Mouse (Mus musculus): ENCODE measurements around the gene Cd160. TPM values are rescaled to one million over a fixed set of nuclear protein-coding genes. Genes with fewer than 3 reads are reported as not detected.
A peak's percentile ranks its signal among the peaks of the same experiment; 100 is the strongest.

Gene Cd160
- polyA plus RNA-seq, 1 experiment = not detected

DNA sequence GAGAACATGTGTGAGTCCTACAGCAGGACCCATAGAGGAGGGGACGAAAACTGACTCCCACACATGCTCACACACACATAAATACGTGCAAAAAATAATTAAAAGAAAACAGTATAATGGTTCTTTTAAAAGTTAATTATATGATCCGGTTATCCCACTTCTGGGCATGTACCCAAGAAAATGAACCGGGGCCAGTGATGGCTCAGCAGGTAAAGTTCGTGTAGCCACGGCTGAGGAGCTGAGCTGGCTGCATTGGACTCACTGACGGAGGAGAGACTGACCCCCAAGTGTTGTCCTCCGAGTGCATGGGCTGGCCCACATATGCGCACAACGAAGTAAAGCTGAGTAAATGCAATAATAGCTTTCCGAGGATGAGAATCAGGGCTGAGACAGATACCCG lies 4.5 kb downstream of the Cd160 start:
- 84% methylated on average over 12 of the region's 12 CpGs for WGBS
- H3K4me3 ChIP-seq (replicated peaks; ENCODE audit: control insufficient read depth, low read depth, low read length) = no peak overlapping the region
- no peaks in the 10 kb centered on the region; the same call in 1 of the 2 replicates for H3K4me1 ChIP-seq (ENCODE audit: control insufficient read depth, insufficient read depth, low read length)
- TF ChIP-seq POLR2A (IDR thresholded peaks at IDR 0.05; ENCODE audit: borderline replicate concordance, control insufficient read depth, low read depth, low read length) (no peak), CTCF (IDR thresholded peaks at IDR 0.05; ENCODE audit: control insufficient read depth, insufficient read depth, low read length) (peak; percentile 2; the same call in 1 of the 2 replicates)
- H3K27ac ChIP-seq (ENCODE audit: control insufficient read depth, insufficient read depth, low read depth, low read length, poor library complexity) = no peak overlapping the region

DNA sequence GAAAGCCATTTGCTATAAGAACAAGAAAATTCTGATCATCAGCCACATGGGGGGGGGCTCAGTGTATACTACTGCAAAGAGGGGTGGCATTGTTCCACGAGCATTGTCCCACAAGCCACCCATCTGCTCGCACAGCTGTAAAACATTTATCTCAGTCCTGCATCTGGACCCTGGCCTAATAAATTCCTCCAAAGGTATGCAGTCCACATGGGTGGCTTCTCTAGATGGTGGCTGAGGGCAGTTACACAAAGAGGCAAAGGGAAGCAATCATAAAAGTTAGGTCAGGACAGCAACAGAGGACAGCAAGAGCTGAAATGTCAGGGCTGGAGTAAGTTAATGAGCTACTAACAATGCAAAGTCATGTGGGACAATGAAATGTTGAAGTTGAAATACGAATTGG lies 5.5 kb downstream of the Cd160 start:
- TF ChIP-seq POLR2A (IDR thresholded peaks at IDR 0.05; ENCODE audit: borderline replicate concordance, control insufficient read depth, low read depth, low read length) = no peak
- TF ChIP-seq CTCF (IDR thresholded peaks at IDR 0.05; ENCODE audit: control insufficient read depth, insufficient read depth, low read length) = no peak
- Histone ChIP-seq H3K27ac (ENCODE audit: control insufficient read depth, insufficient read depth, low read depth, low read length, poor library complexity) (no peak overlapping the region), H3K4me1 (ENCODE audit: control insufficient read depth, insufficient read depth, low read length) (no peaks in the 10 kb centered on the region; the same call in 1 of the 2 replicates), H3K4me3 (replicated peaks; ENCODE audit: control insufficient read depth, low read depth, low read length) (no peak overlapping the region)
- 58% methylated on average over 3 of the region's 3 CpGs for WGBS

DNA sequence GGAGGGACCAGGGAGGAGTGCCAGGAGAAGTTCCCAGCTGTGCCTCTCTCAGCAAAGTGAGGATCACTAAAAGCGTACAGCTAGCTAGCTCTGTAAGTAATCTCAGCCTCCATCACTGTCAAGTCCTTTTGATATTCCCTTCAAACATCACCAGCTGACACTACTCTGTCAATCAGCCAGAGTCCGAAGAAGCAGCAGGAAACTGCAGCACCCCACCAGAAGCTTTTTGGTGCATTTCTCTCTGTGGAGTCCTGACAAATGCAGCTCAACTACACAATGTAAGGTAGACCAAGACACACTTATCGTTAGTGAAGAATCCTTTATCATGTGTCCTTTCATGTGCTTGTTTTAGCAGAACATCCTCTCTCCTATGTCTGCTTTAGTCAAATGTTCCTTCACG lies 7.6 kb downstream of the Cd160 start:
- Histone ChIP-seq H3K4me3 (replicated peaks; ENCODE audit: control insufficient read depth, low read depth, low read length) (no peak overlapping the region), H3K27ac (ENCODE audit: control insufficient read depth, insufficient read depth, low read depth, low read length, poor library complexity) (no peak overlapping the region), H3K4me1 (ENCODE audit: control insufficient read depth, insufficient read depth, low read length) (no peaks in the 10 kb centered on the region; the same call in 1 of the 2 replicates)
- TF ChIP-seq CTCF (IDR thresholded peaks at IDR 0.05; ENCODE audit: control insufficient read depth, insufficient read depth, low read length) (no peak), POLR2A (IDR thresholded peaks at IDR 0.05; ENCODE audit: borderline replicate concordance, control insufficient read depth, low read depth, low read length) (no peak)
- 76% methylated on average over 4 of the region's 4 CpGs for WGBS

DNA sequence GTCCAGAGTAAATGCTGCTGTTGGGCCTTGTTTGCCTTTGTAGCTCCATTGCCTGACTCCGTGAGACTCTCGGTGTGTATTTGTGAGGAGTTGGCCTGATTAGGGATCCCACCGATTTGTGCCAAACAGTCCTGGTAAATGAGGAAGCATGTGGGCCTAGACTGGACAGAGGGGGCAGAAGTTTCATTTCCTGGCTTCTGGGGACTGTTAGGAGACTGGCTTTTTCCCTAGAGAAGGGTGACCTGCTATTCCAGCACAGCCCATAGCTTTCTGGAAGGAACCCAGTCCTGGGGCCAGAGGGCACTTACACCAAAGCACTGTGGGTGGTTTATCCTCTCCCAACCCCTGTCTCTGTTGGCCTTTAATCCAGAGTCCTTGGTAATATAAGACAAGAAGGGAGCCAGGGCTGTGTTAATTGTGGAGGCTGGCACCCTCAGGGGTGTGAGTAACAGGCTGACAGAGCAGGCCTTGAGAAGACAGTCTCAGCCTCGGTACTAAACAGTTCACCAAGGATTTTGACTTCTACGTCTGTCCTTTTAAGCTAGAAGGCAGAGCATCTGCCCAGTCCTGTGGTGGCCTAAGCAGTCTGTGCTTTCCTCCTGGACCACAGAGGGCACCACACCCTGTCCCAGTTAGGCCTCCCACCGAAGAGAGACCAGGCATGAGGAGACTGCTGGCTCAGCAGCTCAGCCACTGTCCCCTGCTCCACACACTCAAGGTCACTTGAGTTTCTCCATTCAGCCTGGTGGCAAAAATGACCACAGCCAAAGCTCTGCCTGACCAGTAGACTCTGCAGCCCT lies 8.8 kb downstream of the Cd160 start:
- TF ChIP-seq CTCF (IDR thresholded peaks at IDR 0.05; ENCODE audit: control insufficient read depth, insufficient read depth, low read length) (no peak), POLR2A (IDR thresholded peaks at IDR 0.05; ENCODE audit: borderline replicate concordance, control insufficient read depth, low read depth, low read length) (no peak)
- 77% methylated on average over 6 of the region's 6 CpGs for WGBS
- Histone ChIP-seq H3K4me1 (ENCODE audit: control insufficient read depth, insufficient read depth, low read length) (no peaks in the 10 kb centered on the region; the same call in 1 of the 2 replicates), H3K27ac (ENCODE audit: control insufficient read depth, insufficient read depth, low read depth, low read length, poor library complexity) (no peak overlapping the region), H3K4me3 (replicated peaks; ENCODE audit: control insufficient read depth, low read depth, low read length) (no peak overlapping the region)

DNA sequence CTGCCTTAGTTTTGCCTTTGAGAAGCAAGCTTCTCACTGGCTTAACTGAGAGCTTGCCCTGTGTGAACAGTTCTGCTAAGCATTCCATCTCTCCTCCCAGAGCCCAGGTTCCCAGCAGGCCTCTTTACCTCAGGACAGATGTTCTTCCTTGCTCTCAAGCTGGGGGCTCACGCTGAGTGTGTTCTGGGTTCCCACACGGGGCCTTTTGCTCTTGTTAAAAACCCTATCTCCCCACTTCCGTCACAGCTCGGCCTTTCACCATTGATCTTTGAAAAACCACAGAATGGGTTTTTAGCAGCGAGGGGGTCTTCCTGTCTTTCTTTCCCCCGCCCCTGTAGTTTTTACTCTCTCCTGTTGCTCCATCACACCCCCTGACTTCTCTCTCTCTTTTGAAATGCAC lies 14.8 kb downstream of the Cd160 start:
- TF ChIP-seq CTCF (IDR thresholded peaks at IDR 0.05; ENCODE audit: control insufficient read depth, insufficient read depth, low read length) (no peak), POLR2A (IDR thresholded peaks at IDR 0.05; ENCODE audit: borderline replicate concordance, control insufficient read depth, low read depth, low read length) (no peak)
- Histone ChIP-seq H3K27ac (ENCODE audit: control insufficient read depth, insufficient read depth, low read depth, low read length, poor library complexity) (no peak overlapping the region), H3K4me3 (replicated peaks; ENCODE audit: control insufficient read depth, low read depth, low read length) (no peak overlapping the region), H3K4me1 (ENCODE audit: control insufficient read depth, insufficient read depth, low read length) (no peaks in the 10 kb centered on the region; the same call in none of the 2 replicates)
- WGBS = 12% methylated on average over 6 of the region's 6 CpGs

DNA sequence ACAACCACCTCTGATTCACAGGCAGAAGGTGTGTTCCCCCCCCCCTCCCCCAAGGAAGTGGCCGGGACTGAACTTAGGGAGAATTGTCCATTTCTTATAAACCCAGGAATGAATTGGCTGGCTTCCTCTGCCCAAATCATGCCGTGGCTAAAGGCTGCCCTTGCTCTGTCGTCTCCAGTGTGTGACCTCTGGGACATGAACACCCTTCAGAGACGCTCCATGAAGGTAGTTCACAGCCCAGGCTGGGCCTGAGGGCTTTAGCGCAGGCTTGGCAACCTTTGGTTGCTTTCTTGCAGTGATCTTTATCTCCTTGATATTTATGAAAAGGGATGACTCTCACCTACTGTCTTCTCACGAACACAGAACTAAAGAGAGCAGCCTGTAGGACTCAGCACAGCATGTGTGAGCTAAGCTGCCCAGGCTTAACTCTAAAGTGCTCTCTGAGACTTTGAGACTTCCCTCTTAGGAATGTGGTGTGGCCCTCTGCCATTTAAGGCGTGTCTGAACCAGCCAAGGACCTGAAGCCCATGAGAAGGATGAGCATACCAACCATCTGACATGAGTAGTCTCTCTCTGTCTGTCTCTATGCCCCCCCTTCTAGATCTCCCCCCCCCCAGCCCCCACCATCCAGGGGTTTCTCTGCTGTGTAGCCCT lies 15.4 kb downstream of the Cd160 start:
- Histone ChIP-seq H3K4me3 (replicated peaks; ENCODE audit: control insufficient read depth, low read depth, low read length) (peak overlapping the region; percentile 5), H3K27ac (ENCODE audit: control insufficient read depth, insufficient read depth, low read depth, low read length, poor library complexity) (no peak overlapping the region), H3K4me1 (ENCODE audit: control insufficient read depth, insufficient read depth, low read length) (no peaks in the 10 kb centered on the region; the same call in none of the 2 replicates)
- TF ChIP-seq CTCF (IDR thresholded peaks at IDR 0.05; ENCODE audit: control insufficient read depth, insufficient read depth, low read length) (no peak), POLR2A (IDR thresholded peaks at IDR 0.05; ENCODE audit: borderline replicate concordance, control insufficient read depth, low read depth, low read length) (no peak)
- WGBS = 40% methylated on average over 7 of the region's 7 CpGs

DNA sequence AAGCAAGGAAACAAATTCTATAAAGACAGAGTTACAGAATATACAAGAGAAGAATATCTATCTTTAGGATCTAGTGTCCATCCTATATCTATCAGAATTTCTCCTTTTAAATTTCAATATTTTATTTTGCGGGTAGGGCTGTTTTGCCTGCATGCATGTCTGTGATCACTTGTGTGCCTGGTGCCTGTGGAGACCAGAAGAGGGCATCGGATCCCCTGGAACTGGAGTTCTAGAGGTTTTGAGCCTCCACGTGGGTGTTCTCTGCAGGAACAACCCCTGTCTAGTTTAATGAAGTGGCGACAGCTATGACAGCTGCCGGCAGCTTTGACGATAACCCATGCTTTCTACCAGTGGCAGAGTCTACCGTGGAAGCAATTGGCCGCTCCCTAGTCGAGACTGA lies 16.0 kb downstream of the Cd160 start:
- H3K4me3 ChIP-seq (replicated peaks; ENCODE audit: control insufficient read depth, low read depth, low read length) = peak overlapping the region; percentile 5
- TF ChIP-seq CTCF (IDR thresholded peaks at IDR 0.05; ENCODE audit: control insufficient read depth, insufficient read depth, low read length) = no peak
- TF ChIP-seq POLR2A (IDR thresholded peaks at IDR 0.05; ENCODE audit: borderline replicate concordance, control insufficient read depth, low read depth, low read length) = no peak

DNA sequence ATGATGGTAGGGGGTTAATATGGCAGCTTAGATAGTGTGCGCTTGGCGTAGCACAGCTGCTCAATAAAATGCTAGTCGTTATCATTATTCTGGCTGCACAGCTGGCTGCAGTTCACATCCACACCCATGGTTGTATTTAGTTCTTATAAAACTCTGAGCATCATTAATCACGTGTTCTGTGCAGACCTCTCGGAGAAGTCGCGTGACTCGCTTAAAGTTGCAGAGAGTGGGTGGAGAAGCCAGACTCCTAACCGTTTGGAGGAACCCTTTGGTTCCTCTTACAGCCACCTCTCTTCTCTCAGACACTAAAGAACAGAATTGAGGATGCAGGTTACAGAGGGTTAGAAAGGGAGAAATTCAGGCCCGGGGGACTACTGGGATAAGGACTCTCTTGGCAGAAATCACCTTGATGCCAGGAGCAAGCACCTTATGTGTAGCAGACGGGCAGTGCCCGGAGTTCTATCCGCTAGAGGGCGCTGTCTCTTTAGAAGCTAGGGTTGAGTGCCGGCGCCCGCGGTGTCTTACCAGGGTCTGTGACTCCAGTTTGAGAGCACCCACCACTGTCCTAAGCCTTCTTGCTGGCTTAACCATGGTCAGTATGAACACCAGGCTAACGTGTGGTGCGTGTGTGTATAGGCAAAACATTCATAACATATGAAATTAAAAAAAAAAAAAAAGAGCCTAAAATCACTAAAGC lies 16.6 kb downstream of the Cd160 start:
- no peak for TF ChIP-seq POLR2A (IDR thresholded peaks at IDR 0.05; ENCODE audit: borderline replicate concordance, control insufficient read depth, low read depth, low read length)
- TF ChIP-seq CTCF (IDR thresholded peaks at IDR 0.05; ENCODE audit: control insufficient read depth, insufficient read depth, low read length) = peak; percentile 73
- Histone ChIP-seq H3K27ac (ENCODE audit: control insufficient read depth, insufficient read depth, low read depth, low read length, poor library complexity) (no peak overlapping the region), H3K4me1 (ENCODE audit: control insufficient read depth, insufficient read depth, low read length) (no peaks in the 10 kb centered on the region; the same call in none of the 2 replicates), H3K4me3 (replicated peaks; ENCODE audit: control insufficient read depth, low read depth, low read length) (no peak overlapping the region)
- WGBS = 19% methylated on average over 20 of the region's 20 CpGs

More for the DNA sequence above, 16.0 kb downstream of the Cd160 start:
- WGBS = 15% methylated on average over 9 of the region's 9 CpGs
- Histone ChIP-seq H3K27ac (ENCODE audit: control insufficient read depth, insufficient read depth, low read depth, low read length, poor library complexity) (no peak overlapping the region), H3K4me1 (ENCODE audit: control insufficient read depth, insufficient read depth, low read length) (no peaks in the 10 kb centered on the region; the same call in none of the 2 replicates)
